Mouse (Mus musculus) forebrain, embryonic 10.5 days (tissue): Measurements from ENCODE around the gene Sdhb. TPM values are rescaled to one million over a fixed set of nuclear protein-coding genes. Genes with fewer than 3 reads are reported as not detected.

Source experiments
- DNase-seq: peaks from one replicate; pipeline ENCODE4 v3.0.0-alpha.2; 2017; ENCODE audit warnings: low spot score; ENCODE audit errors: extremely low spot score
- H3K27ac ChIP-seq: fragments of 300-500 bp; sonication (generic); 2 replicates; pipeline ENCODE4 v1.5.1; 2016; ENCODE audit warnings: mild to moderate bottlenecking
- H3K27me3 ChIP-seq: fragments of 300-500 bp; sonication (generic); 2 replicates; pipeline ENCODE4 v1.6.1; 2016; ENCODE audit warnings: mild to moderate bottlenecking; ENCODE audit not compliant: poor library complexity, severe bottlenecking
- H3K36me3 ChIP-seq: fragments of 300-500 bp; sonication (generic); replicated peaks from 2 replicates; pipeline ENCODE4 v1.6.1; 2016; ENCODE audit warnings: mild to moderate bottlenecking, moderate library complexity
- H3K4me1 ChIP-seq: fragments of 300-500 bp; sonication (generic); 2 replicates; pipeline ENCODE4 v1.6.1; 2016
- H3K4me3 ChIP-seq: fragments of 300-500 bp; sonication (generic); 2 replicates; pipeline ENCODE4 v1.5.1; 2016; ENCODE audit warnings: mild to moderate bottlenecking, moderate library complexity
- H3K9me3 ChIP-seq: fragments of 300-500 bp; sonication (generic); 2 replicates; pipeline ENCODE4 v1.6.1; 2016; ENCODE audit warnings: mild to moderate bottlenecking, moderate library complexity
- WGBS: fragments of 180-500 bp; shearing (Covaris S2); methylation state at CpG from one replicate; pipeline ENCODE4 v1.1.7; 2016; 5-methylcytosine and 5-hydroxymethylcytosine counted together
- polyA plus RNA-seq: library from polyadenylated mRNA; unstranded; fragments of >200 nt; fragmentation: Nextera tagmentation; extraction: Ambion mirVana; gene quantifications from 2 replicates; pipeline ENCODE4 v1.2.1, GENCODE M21; 2016

Sdhb gene
- polyA plus RNA-seq, 1 experiment from 2014 or later = 411 TPM

- H3K36me3 ChIP-seq = no peaks in the 10 kb centered on the region
- H3K9me3 ChIP-seq = no peaks in the 10 kb centered on the region
- peaks cover 5% of the 10 kb centered on the region; the same call in 1 of the 2 replicates for H3K27me3 ChIP-seq
- DNase-seq = no peak
- WGBS = 92% methylated on average over 18 of the region's 18 CpGs
- H3K27ac ChIP-seq = 0 out of 2 replicates have a peak overlapping the region, but pooled peaks have one; percentile 25
- H3K4me3 ChIP-seq = no peak overlapping the region
- peaks cover 9% of the 10 kb centered on the region for H3K4me1 ChIP-seq
These were observed 9.0 kb upstream of the Sdhb start for GRCm38 (mm10) chr4:140951861-140952641.

GRCm38 (mm10) chr4:140957131-140957702 lies 3.8 kb upstream of the Sdhb start:
- peak overlapping the region; percentile 76 for H3K27ac ChIP-seq

DNA sequence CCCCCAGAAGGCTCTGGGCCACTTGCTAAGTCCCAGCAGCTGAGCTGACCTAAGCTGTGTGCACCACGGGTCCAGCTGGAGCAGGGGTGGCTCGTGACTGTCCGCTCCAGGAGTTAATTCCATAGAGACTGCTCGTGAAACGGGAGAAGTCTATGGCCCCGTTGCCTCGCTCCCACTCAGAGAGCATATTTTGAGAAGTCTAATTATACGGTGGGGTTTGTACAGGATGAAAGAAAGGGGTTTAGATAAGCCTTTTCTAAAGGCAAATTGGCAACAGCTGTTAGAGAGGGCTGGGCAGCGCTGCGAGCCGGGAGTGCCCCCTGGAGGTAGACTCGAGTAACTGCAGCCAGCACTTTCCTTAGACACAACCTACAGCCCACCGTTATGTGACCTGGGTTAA lies 3.3 kb upstream of the Sdhb start:
- under 1% methylated on average over 13 of the region's 13 CpGs for WGBS
- H3K27me3 ChIP-seq = peaks cover 8% of the 10 kb centered on the region; the same call in 1 of the 2 replicates
- H3K9me3 ChIP-seq = no peaks in the 10 kb centered on the region
- H3K4me1 ChIP-seq = peaks cover 46% of the 10 kb centered on the region
- H3K27ac ChIP-seq = peak overlapping the region; percentile 76
- DNase-seq = peak; percentile 77
- H3K36me3 ChIP-seq = no peaks in the 10 kb centered on the region
- H3K4me3 ChIP-seq = peak overlapping the region; percentile 53

More at GRCm38 (mm10) chr4:140957131-140957702, 3.8 kb upstream of the Sdhb start:
- Histone ChIP-seq H3K4me3 (peak overlapping the region; percentile 53), H3K27me3 (peaks cover 8% of the 10 kb centered on the region; the same call in 1 of the 2 replicates), H3K9me3 (no peaks in the 10 kb centered on the region), H3K36me3 (no peaks in the 10 kb centered on the region), H3K4me1 (peaks cover 41% of the 10 kb centered on the region)
- DNase-seq = no peak
- WGBS = 5% methylated on average over 17 of the region's 17 CpGs

DNA sequence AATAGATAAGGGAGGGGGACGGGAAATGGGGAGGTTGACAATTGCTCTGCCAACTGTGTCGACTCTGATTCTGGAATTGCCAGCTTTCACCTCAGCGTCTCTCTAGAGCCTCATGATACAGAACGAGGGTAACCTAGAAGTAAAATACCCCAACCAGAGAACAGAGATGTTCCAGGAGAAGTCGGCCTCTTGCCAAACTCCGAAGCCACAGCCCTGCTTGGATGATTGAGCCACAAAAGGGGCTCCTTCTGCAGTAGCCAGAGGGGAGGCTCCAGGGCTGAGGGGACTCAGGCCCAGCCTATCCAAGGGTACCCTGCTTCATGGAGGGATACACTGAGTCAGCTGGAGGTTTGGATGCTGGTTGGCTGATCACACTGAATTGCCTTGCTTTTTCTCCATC lies 2.7 kb upstream of the Sdhb start:
- 67% methylated on average over 6 of the region's 6 CpGs for WGBS
- DNase-seq = no peak
- no peak overlapping the region for H3K4me3 ChIP-seq
- H3K27ac ChIP-seq = no peak overlapping the region
- H3K4me1 ChIP-seq = peaks cover 52% of the 10 kb centered on the region
- no peaks in the 10 kb centered on the region for H3K9me3 ChIP-seq
- H3K36me3 ChIP-seq = no peaks in the 10 kb centered on the region; the same call in 1 of the 2 replicates
- peaks cover 8% of the 10 kb centered on the region; the same call in 1 of the 2 replicates for H3K27me3 ChIP-seq

- Histone ChIP-seq H3K9me3 (no peaks in the 10 kb centered on the region), H3K36me3 (no peaks in the 10 kb centered on the region; the same call in 1 of the 2 replicates), H3K4me1 (peaks cover 56% of the 10 kb centered on the region), H3K4me3 (no peak overlapping the region), H3K27me3 (peaks cover 8% of the 10 kb centered on the region; the same call in 1 of the 2 replicates), H3K27ac (no peak overlapping the region)
- no peak for DNase-seq
- WGBS = 91% methylated on average over 7 of the region's 7 CpGs
These were observed 1.8 kb upstream of the Sdhb start for GRCm38 (mm10) chr4:140959128-140959679.

- Histone ChIP-seq H3K27me3 (peaks cover 8% of the 10 kb centered on the region; the same call in 1 of the 2 replicates), H3K36me3 (no peaks in the 10 kb centered on the region; the same call in 1 of the 2 replicates), H3K4me1 (peaks cover 63% of the 10 kb centered on the region), H3K9me3 (no peaks in the 10 kb centered on the region), H3K27ac (peak overlapping the region; percentile 95), H3K4me3 (no peak overlapping the region)
- WGBS = 80% methylated on average over 10 of the region's 10 CpGs
- no peak for DNase-seq
These were observed 1.1 kb upstream of the Sdhb start for GRCm38 (mm10) chr4:140959715-140960479.

- H3K9me3 ChIP-seq = no peaks in the 10 kb centered on the region
- H3K27ac ChIP-seq = peak overlapping the region; percentile 95
- peak; percentile 34 for DNase-seq
- peaks cover 10% of the 10 kb centered on the region for H3K36me3 ChIP-seq
- H3K4me3 ChIP-seq = peak overlapping the region; percentile 98
- peaks cover 61% of the 10 kb centered on the region for H3K4me1 ChIP-seq
- 2% methylated on average over 38 of the region's 38 CpGs for WGBS
- peaks cover 7% of the 10 kb centered on the region; the same call in 1 of the 2 replicates for H3K27me3 ChIP-seq
These were observed 634 bp downstream of the Sdhb start for GRCm38 (mm10) chr4:140961467-140962206.

GRCm38 (mm10) chr4:140962207-140962909 lies 1.4 kb downstream of the Sdhb start:
- no peak for DNase-seq
- peaks cover 54% of the 10 kb centered on the region for H3K4me1 ChIP-seq
- 77% methylated on average over 8 of the region's 8 CpGs for WGBS
- no peaks in the 10 kb centered on the region for H3K27me3 ChIP-seq
- H3K27ac ChIP-seq = peak overlapping the region; percentile 95
- H3K4me3 ChIP-seq = peak overlapping the region; percentile 98
- H3K36me3 ChIP-seq = peaks cover 17% of the 10 kb centered on the region
- H3K9me3 ChIP-seq = no peaks in the 10 kb centered on the region

DNA sequence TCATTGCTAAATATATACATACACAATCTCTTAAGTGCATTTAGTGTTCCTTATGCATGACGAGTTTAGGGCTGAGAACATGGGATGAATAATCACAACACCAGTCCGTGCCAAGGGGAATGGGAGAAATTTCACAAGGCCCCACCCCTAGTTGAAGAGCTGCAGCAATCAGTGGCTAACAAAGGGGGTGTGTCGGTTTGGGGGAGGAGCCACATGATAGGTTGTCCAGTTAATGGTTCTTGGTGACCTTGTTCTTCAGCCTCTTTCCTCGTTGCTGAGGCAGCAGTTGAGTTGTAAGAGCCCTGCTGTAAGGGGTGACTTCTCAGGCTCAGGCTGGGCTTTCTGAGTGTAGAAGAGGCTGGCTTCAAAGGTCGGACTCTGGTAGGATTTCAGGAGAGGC lies 1.9 kb downstream of the Sdhb start:
- H3K27ac ChIP-seq = no peak overlapping the region
- peaks cover 23% of the 10 kb centered on the region for H3K36me3 ChIP-seq
- no peaks in the 10 kb centered on the region for H3K27me3 ChIP-seq
- no peak overlapping the region; the same call in 1 of the 2 replicates for H3K4me3 ChIP-seq
- 55% methylated on average over 5 of the region's 5 CpGs for WGBS
- no peaks in the 10 kb centered on the region for H3K9me3 ChIP-seq
- peaks cover 48% of the 10 kb centered on the region for H3K4me1 ChIP-seq
- DNase-seq = no peak

GRCm38 (mm10) chr4:140963941-140964597 lies 3.1 kb downstream of the Sdhb start:
- no peak for DNase-seq
- Histone ChIP-seq H3K27ac (no peak overlapping the region), H3K27me3 (no peaks in the 10 kb centered on the region), H3K4me1 (peaks cover 45% of the 10 kb centered on the region), H3K36me3 (peaks cover 33% of the 10 kb centered on the region), H3K4me3 (no peak overlapping the region), H3K9me3 (no peaks in the 10 kb centered on the region)
- WGBS = 86% methylated on average over 9 of the region's 9 CpGs

GRCm38 (mm10) chr4:140964620-140965019 lies 3.6 kb downstream of the Sdhb start:
- Histone ChIP-seq H3K27me3 (no peaks in the 10 kb centered on the region), H3K36me3 (peaks cover 38% of the 10 kb centered on the region), H3K4me3 (no peak overlapping the region), H3K27ac (no peak overlapping the region), H3K9me3 (no peaks in the 10 kb centered on the region), H3K4me1 (peaks cover 45% of the 10 kb centered on the region)
- 27% methylated on average over 7 of the region's 7 CpGs for WGBS
- DNase-seq = peak; percentile 69
